Mouse (Mus musculus) heart, postnatal 10 days (tissue): ENCODE measurements at regions not wholly inside any gene's neighbourhood (a gene's known extent, or its start where the extent isn't known, plus 50 kb on each side); places are given as distances from the start of the nearest gene placed in this dataset.

Source experiments
- DNase-seq, 2 experiments: peaks; one replicate each; pipeline ENCODE4 v3.0.0; 2021
- intact Hi-C: fragments of 180-260 bp; cut with DNase I; formaldehyde crosslinking; loops from one replicate; pipeline ENCODE4 v1.15.1; 2025

GRCm38 (mm10) chr6:36004701-36005100 is 383.2 kb upstream of the Chrm2 start:
- peak; percentile 33 to 45 for DNase-seq
- intact Hi-C loops, result loop anchor here (5.0 to 10.0 kb wide), 5 partner anchors 243 to 1043 kb away; partner anchors contain the start of gene Chrm2

- intact Hi-C loops, result loop anchor here (5.0 to 10.0 kb wide), 5 partner anchors 245 to 1045 kb away; partner anchors contain the start of gene Chrm2
These were observed 385.8 kb upstream of the Chrm2 start for GRCm38 (mm10) chr6:36002090-36002489.

GRCm38 (mm10) chr6:35988891-35989290 is 399.0 kb upstream of the Chrm2 start:
- intact Hi-C loops, result no loop called here
- DNase-seq, result peak; percentile 80 to 83

More at GRCm38 (mm10) chr6:36002090-36002489, 385.8 kb upstream of the Chrm2 start:
- no peak for DNase-seq

- DNase-seq, result no peak
- intact Hi-C loops, result no loop called here
These were observed 400.4 kb upstream of the Mtpn start for GRCm38 (mm10) chr6:35940071-35940470.

- DNase-seq, result peak; percentile 37 to 61
- intact Hi-C loops, result no loop called here
These were observed 384.5 kb upstream of the Mtpn start for GRCm38 (mm10) chr6:35924189-35924588.

- DNase-seq, result no peak
- intact Hi-C loops, result no loop called here
These were observed 358.3 kb upstream of the Mtpn start for GRCm38 (mm10) chr6:35897990-35898389.

GRCm38 (mm10) chr6:35895692-35896091 is 356.0 kb upstream of the Mtpn start:
- intact Hi-C loops, result no loop called here
- no peak for DNase-seq

- no peak for DNase-seq
- intact Hi-C loops, result no loop called here
These were observed 335.0 kb upstream of the Mtpn start for GRCm38 (mm10) chr6:35874671-35875070.

- no peak for DNase-seq
- intact Hi-C loops, result no loop called here
These were observed 331.7 kb upstream of the Mtpn start for GRCm38 (mm10) chr6:35871388-35871787.

GRCm38 (mm10) chr6:35864218-35864617 is 324.5 kb upstream of the Mtpn start:
- DNase-seq, result no peak
- intact Hi-C loops, result no loop called here

- intact Hi-C loops, result no loop called here
- no peak for DNase-seq
These were observed 314.3 kb upstream of the Mtpn start for GRCm38 (mm10) chr6:35853993-35854392.

- intact Hi-C loops, result no loop called here
- no peak for DNase-seq
These were observed 277.0 kb upstream of the Mtpn start for GRCm38 (mm10) chr6:35816657-35817056.

GRCm38 (mm10) chr6:35814476-35814875 is 274.8 kb upstream of the Mtpn start:
- DNase-seq, result no peak
- intact Hi-C loops, result no loop called here

GRCm38 (mm10) chr6:35805738-35806137 is 266.1 kb upstream of the Mtpn start:
- intact Hi-C loops, result no loop called here
- no peak for DNase-seq

- DNase-seq, result no peak
- intact Hi-C loops, result no loop called here
These were observed 264.4 kb upstream of the Mtpn start for GRCm38 (mm10) chr6:35804041-35804440.

GRCm38 (mm10) chr6:35779706-35780105 is 240.0 kb upstream of the Mtpn start:
- DNase-seq, result no peak
- intact Hi-C loops, result no loop called here

GRCm38 (mm10) chr6:35770907-35771306 is 231.2 kb upstream of the Mtpn start:
- intact Hi-C loops, result no loop called here
- DNase-seq, result no peak

GRCm38 (mm10) chr6:35759606-35760246 is 220.0 kb upstream of the Mtpn start:
- DNase-seq, result no peak
- intact Hi-C loops, result no loop called here

GRCm38 (mm10) chr6:35746034-35746433 is 206.3 kb upstream of the Mtpn start:
- intact Hi-C loops, result no loop called here
- no peak for DNase-seq

- intact Hi-C loops, result no loop called here
These were observed 165.9 kb upstream of the Mtpn start for GRCm38 (mm10) chr6:35705587-35705986.

GRCm38 (mm10) chr6:35667062-35667461 is 127.4 kb upstream of the Mtpn start:
- DNase-seq, result no peak
- intact Hi-C loops, result no loop called here

More at GRCm38 (mm10) chr6:35705587-35705986, 165.9 kb upstream of the Mtpn start:
- DNase-seq, result no peak

- DNase-seq, result no peak
- intact Hi-C loops, result no loop called here
These were observed 111.7 kb upstream of the Mtpn start for GRCm38 (mm10) chr6:35651401-35651800.

GRCm38 (mm10) chr6:35645210-35645609 is 105.5 kb upstream of the Mtpn start:
- intact Hi-C loops, result no loop called here
- no peak for DNase-seq
